Mouse (Mus musculus) limb, embryonic 15.5 days (tissue): ENCODE results near the gene Sdc3. TPM values are rescaled to one million over a fixed set of nuclear protein-coding genes. Genes with fewer than 3 reads are reported as not detected.

Experiments used
- ATAC-seq: fragments of 200-750 bp; cut with Nextera tagmentation; 2 replicates; pipeline ENCODE4 v1.8.0; 2017; ENCODE audit warnings: low read depth, moderate TSS enrichment; ENCODE audit not compliant: insufficient number of reproducible peaks, low FRiP score, low TSS enrichment
- H3K27ac ChIP-seq: fragments of 300-500 bp; sonication (generic); 2 replicates; pipeline ENCODE4 v1.5.1; 2015; ENCODE audit warnings: moderate library complexity, mild to moderate bottlenecking, inconsistent platforms
- H3K27me3 ChIP-seq: fragments of 300-500 bp; sonication (generic); 2 replicates; pipeline ENCODE4 v1.6.1; 2015; ENCODE audit warnings: inconsistent platforms
- H3K36me3 ChIP-seq: fragments of 300-500 bp; sonication (generic); 2 replicates; pipeline ENCODE4 v1.6.1; 2015; ENCODE audit warnings: inconsistent platforms
- H3K4me1 ChIP-seq: fragments of 300-500 bp; sonication (generic); 2 replicates; pipeline ENCODE4 v1.6.1; 2015; ENCODE audit warnings: inconsistent platforms
- H3K4me2 ChIP-seq: fragments of 300-500 bp; sonication (generic); 2 replicates; pipeline ENCODE4 v1.6.1; 2015; ENCODE audit warnings: mild to moderate bottlenecking, inconsistent platforms
- H3K4me3 ChIP-seq: fragments of 300-500 bp; sonication (generic); 2 replicates; pipeline ENCODE4 v1.5.1; 2015; ENCODE audit warnings: mild to moderate bottlenecking, inconsistent platforms
- H3K9ac ChIP-seq: fragments of 300-500 bp; sonication (generic); 2 replicates; pipeline ENCODE4 v1.6.1; 2015; ENCODE audit warnings: inconsistent platforms
- H3K9me3 ChIP-seq: fragments of 300-500 bp; sonication (generic); 2 replicates; pipeline ENCODE4 v1.6.1; 2016; ENCODE audit warnings: inconsistent platforms
- WGBS: fragments of 180-500 bp; shearing (Covaris S2); methylation state at CpG from one replicate; pipeline ENCODE4 v1.1.7; 2015; 5-methylcytosine and 5-hydroxymethylcytosine counted together
- polyA plus RNA-seq: library from polyadenylated mRNA; unstranded; fragments of >200 nt; fragmentation: Nextera tagmentation; extraction: Ambion mirVana; gene quantifications from 2 replicates; pipeline ENCODE4 v1.2.1, GENCODE M21; 2015

Sdc3 gene
- polyA plus RNA-seq, 1 experiment from 2014 or later = 39.4 TPM

DNA sequence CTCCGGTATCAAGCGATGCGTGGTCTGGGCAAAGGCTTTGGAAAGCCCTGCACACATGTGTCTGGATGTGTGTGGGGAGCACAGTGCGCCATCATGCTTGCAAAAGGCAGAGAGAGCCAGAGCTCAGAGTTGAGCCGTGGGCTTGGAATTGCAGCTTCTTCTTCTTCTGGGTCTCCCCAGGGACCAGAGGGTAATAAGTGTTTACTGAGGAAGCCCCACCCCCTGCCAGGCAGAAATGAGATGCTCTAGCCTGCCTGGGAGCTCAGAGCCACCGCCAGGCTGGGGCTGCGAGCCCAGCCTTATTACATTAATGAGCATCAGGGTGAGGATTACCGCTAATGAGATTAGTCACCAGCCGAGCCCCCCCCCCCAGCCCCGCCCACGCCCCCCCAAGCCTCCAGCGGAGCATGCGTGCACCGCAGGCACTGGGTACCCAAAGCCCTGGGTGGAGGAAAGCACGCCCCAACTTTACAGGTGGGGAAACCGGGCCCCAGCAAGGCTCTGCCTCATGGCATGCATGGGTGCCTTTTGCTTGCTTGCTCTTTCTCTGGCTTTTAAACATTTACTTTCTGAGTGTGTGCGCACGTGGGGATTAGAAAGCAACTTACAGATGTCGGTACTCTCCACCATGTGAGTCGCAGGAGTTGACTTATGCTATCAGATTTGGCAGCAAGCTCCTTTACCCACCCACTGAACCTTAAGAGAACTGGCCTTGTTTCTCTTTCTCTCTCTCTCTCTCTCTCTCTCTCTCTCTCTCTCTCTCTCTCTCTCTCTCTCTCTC, 44.1 kb downstream of the Sdc3 start:
- Histone ChIP-seq H3K4me3 (no peak overlapping the region), H3K27ac (peak overlapping the region; percentile 1; the same call in 1 of the 2 replicates), H3K9me3 (no peaks in the 10 kb centered on the region), H3K4me1 (peaks cover 48% of the 10 kb centered on the region), H3K9ac (no peak overlapping the region), H3K27me3 (no peaks in the 10 kb centered on the region), H3K36me3 (no peaks in the 10 kb centered on the region), H3K4me2 (peak overlapping the region; percentile 32)
- no peak for ATAC-seq
- WGBS = 10% methylated on average over 20 of the region's 20 CpGs

DNA sequence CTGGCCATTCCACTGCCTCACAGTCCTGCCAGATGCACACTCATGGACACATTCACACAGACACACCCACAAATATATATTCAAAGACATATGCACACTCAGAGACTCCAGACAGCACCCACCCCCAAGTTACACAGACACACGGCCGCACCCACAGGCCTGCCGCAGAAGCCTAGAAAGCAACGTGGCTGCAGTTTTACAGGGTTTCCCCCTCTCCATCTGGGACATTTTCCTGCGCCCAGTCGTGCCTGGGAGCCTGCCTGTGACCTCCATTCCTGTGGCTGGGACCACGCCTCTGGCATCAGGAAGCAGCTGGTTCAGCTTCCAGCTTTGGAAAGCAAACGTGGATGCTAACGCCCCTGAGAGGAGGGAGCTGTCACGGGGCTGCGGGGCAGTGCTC, 46.2 kb downstream of the Sdc3 start:
- no peak for ATAC-seq
- 13% methylated on average over 11 of the region's 11 CpGs for WGBS
- H3K27ac ChIP-seq = peak overlapping the region; percentile 67
- no peaks in the 10 kb centered on the region for H3K27me3 ChIP-seq
- peak overlapping the region; percentile 25 for H3K4me2 ChIP-seq
- no peaks in the 10 kb centered on the region for H3K9me3 ChIP-seq
- peaks cover 48% of the 10 kb centered on the region for H3K4me1 ChIP-seq
- H3K36me3 ChIP-seq = no peaks in the 10 kb centered on the region
- no peak overlapping the region for H3K9ac ChIP-seq
- H3K4me3 ChIP-seq = no peak overlapping the region

DNA sequence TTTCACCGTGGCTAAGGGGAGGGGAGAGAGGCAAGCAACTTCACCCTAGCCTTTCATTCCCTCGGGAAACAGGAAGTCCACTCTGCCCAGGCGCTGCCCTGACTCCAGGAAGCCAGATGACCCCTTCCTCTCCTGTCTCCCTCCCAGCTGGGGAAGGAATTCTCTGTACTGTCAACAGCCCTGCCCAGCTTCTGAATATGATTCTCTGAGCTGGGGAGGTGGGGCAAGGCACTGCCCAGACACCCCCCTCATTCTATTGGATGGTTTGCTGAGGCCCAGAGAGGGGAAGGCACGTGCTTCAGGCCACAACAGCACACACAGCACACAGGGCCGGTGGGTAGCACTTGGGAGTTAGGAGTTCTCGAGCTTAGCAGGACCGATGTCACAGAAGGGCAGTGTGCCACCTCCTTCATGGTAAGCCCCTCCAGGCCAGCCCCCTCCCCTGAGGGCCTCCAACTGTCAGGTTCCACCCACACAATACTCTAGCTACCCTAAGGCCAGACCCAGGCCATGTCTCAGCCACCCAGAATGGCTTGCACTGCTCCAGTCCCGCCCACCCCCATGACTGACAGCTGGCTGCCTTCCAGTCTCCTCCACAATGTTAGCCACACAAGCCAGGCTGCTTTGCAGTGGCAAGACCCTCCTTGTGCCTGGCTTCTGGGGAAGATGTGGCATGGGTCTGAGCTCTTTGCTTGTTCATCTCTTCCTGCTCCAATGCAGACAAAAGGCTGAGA, 48.9 kb downstream of the Sdc3 start:
- no peak overlapping the region for H3K4me3 ChIP-seq
- peaks cover 40% of the 10 kb centered on the region for H3K4me1 ChIP-seq
- no peak overlapping the region for H3K27ac ChIP-seq
- H3K9ac ChIP-seq = no peak overlapping the region
- H3K9me3 ChIP-seq = no peaks in the 10 kb centered on the region
- ATAC-seq = 0 out of 2 replicates have a peak, but pooled peaks have one; percentile 25
- H3K36me3 ChIP-seq = no peaks in the 10 kb centered on the region
- H3K4me2 ChIP-seq = no peak overlapping the region
- 40% methylated on average over 8 of the region's 8 CpGs for WGBS
- no peaks in the 10 kb centered on the region for H3K27me3 ChIP-seq

DNA sequence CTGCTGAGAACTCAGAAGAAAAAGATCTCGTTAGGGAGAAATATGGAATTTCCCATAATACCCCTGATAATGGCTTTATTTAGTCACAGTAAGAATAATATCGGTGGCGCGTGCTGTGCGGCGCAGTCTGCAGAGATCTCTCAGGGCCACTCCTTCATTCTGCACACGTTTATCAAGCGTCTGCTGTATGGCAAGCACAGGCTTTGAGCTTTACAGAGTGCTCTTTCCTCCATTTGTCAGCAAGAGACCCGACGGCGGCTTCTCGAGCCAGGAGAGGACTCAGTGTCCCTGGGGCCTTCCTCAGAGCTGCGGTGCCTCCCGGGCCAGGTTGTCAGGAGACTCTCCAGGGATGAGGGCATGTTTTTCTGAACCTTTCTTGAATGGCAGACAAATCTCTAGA, 56.5 kb downstream of the Sdc3 start:
- Histone ChIP-seq H3K4me3 (no peak overlapping the region), H3K4me1 (no peaks in the 10 kb centered on the region), H3K27me3 (no peaks in the 10 kb centered on the region), H3K27ac (no peak overlapping the region), H3K9ac (no peak overlapping the region), H3K4me2 (no peak overlapping the region), H3K36me3 (no peaks in the 10 kb centered on the region), H3K9me3 (no peaks in the 10 kb centered on the region)
- no peak for ATAC-seq
- 83% methylated on average over 14 of the region's 14 CpGs for WGBS

DNA sequence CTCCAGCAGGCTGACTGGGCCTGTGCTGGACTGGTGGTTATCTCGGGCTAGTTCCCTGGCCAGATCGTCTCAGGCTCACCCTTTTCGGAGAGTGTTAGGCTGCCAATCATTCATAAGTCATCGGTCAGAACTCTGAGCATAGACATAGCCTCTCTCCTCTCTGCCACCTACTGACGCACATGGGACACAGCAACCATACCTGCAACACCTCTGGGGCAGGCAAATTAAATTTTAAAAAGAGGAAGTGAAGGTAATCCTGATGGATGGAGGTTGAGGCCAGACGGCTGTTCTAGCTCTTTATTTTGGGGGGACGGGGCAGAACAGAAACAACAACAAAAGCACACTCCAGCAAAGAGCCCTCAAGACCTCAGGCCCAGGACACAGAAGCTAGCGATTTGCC, 65.3 kb downstream of the Sdc3 start:
- H3K36me3 ChIP-seq = no peaks in the 10 kb centered on the region
- 62% methylated on average over 8 of the region's 8 CpGs for WGBS
- H3K4me1 ChIP-seq = peaks cover 15% of the 10 kb centered on the region
- no peak overlapping the region for H3K9ac ChIP-seq
- ATAC-seq = 0 out of 2 replicates have a peak, but pooled peaks have one; percentile 17
- H3K9me3 ChIP-seq = no peaks in the 10 kb centered on the region
- no peak overlapping the region for H3K27ac ChIP-seq
- H3K4me2 ChIP-seq = no peak overlapping the region
- peaks cover 19% of the 10 kb centered on the region for H3K27me3 ChIP-seq
- H3K4me3 ChIP-seq = no peak overlapping the region

DNA sequence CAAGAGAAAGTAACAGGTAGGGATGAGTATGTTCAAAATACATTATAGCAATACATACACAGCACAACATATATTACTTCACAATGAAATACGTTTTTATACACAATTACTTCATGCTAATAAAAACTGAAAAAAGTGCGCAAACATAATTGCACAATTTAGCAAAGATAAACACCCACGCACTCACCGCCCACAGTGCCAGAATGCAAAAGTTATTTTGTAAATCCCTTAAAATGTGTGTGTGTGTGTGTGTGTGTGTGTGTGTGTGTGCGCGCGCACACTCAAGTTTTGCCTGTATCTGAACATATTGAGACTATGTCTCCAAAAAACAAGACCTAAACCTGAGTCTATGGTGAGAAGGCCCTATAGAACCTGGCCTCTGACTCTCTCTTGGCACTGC, 66.5 kb downstream of the Sdc3 start:
- Histone ChIP-seq H3K27me3 (peaks cover 21% of the 10 kb centered on the region), H3K4me3 (no peak overlapping the region), H3K27ac (no peak overlapping the region), H3K9me3 (no peaks in the 10 kb centered on the region), H3K4me1 (peaks cover 16% of the 10 kb centered on the region), H3K9ac (no peak overlapping the region), H3K4me2 (no peak overlapping the region), H3K36me3 (no peaks in the 10 kb centered on the region)
- ATAC-seq = no peak
- whole genome bisulfite sequencing = 86% methylated on average over 7 of the region's 7 CpGs

DNA sequence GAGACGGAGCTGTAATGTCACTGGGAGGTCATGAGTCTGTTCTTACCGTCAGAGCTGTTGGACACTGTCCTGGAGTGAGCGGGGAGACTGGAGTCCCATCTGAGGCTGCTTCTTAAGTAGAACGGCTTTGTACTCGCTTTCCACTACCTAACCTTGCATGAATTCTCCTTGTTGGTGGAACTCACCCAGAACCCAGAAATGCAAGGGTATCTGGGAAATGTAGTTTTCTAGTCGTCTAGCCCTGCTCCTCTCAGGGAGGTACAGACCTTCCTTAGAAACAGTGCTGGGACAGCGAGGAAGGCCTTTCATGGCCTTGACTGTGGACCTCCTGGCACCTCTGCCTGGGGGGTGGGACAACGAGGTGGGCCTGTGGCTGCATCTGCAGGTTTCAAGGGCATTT, 67.1 kb downstream of the Sdc3 start:
- 50% methylated on average over 8 of the region's 8 CpGs for WGBS
- H3K9me3 ChIP-seq = no peaks in the 10 kb centered on the region
- no peak overlapping the region for H3K4me2 ChIP-seq
- peaks cover 21% of the 10 kb centered on the region for H3K27me3 ChIP-seq
- no peak overlapping the region for H3K4me3 ChIP-seq
- H3K27ac ChIP-seq = no peak overlapping the region
- H3K36me3 ChIP-seq = no peaks in the 10 kb centered on the region
- peaks cover 18% of the 10 kb centered on the region for H3K4me1 ChIP-seq
- no peak for ATAC-seq
- no peak overlapping the region for H3K9ac ChIP-seq

DNA sequence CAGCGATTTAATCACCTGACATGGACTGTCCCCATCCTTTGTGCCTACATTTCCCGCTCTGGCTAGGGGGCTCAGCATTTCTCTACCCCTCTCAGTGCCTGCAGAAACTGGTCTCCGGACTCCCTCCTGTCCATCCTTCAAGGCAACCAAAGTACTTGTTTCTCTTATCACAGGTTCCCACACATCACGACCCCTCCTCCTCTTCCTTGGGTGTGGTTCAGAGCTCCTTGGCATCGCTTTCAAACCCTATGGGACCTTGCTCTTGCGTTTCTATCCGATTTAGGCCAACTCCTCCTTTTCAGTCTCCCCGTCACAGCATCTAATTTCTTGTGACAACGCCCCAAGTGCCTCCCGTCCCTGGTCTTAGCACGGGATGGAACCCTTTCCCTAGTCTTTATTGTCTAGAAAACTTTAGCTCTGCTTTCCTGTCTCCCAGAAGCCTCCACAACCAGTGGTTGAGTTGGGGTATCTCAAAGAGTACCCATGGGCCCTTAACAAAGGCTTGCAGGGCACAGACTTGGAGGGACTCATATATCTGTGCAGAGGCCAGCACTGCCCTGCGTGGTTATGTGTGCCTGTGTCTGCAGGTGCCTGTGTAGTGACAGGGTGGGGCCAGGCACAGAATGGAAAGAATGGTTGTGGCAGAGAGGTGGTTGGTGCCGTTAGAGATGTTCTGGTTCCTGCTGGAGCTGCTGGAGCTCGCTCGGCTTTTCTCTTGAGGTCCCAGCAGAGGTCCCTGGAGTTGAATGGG, 68.7 kb downstream of the Sdc3 start:
- Histone ChIP-seq H3K36me3 (no peaks in the 10 kb centered on the region), H3K4me1 (peaks cover 32% of the 10 kb centered on the region), H3K9ac (no peak overlapping the region), H3K4me3 (peak overlapping the region; percentile 31), H3K4me2 (peak overlapping the region; percentile 53), H3K27ac (no peak overlapping the region), H3K9me3 (no peaks in the 10 kb centered on the region), H3K27me3 (peaks cover 26% of the 10 kb centered on the region)
- 52% methylated on average over 15 of the region's 15 CpGs for WGBS
- ATAC-seq = no peak

DNA sequence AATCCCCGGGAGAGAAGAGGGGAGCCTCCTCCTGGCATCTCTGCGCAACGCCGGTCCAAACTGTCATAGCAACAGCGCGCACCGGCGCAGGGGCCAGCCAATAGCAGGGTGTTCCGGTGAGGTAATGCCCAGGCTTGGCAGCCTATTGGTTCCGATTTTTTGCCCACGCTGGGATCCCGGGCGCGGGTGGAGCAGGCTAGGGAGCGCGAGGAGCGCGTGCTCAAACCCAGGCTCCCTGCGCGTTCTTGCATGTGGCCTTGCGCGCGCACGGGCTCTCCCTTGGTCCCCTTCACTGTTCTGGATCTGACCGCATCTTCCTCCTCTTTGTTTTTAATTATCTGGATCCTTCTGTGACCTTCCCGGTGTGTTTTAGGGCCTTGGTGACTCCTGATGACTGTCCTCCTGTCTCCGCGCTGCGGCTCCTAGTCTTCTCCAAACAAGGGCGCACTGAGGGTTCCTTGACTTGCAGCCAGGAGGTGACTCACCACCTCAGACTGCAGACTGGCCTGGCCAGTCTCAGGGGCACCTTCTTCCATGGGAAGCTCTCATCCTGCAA, 69.4 kb downstream of the Sdc3 start:
- peak overlapping the region; percentile 31 for H3K4me3 ChIP-seq
- ATAC-seq = peak; percentile 64; the same call in 1 of the 2 replicates
- peak overlapping the region; percentile 53 for H3K4me2 ChIP-seq
- H3K4me1 ChIP-seq = peaks cover 35% of the 10 kb centered on the region
- no peak overlapping the region for H3K9ac ChIP-seq
- peak overlapping the region; percentile 7; the same call in 1 of the 2 replicates for H3K27ac ChIP-seq
- H3K27me3 ChIP-seq = peaks cover 29% of the 10 kb centered on the region
- H3K9me3 ChIP-seq = no peaks in the 10 kb centered on the region
- no peaks in the 10 kb centered on the region for H3K36me3 ChIP-seq
- 2% methylated on average over 30 of the region's 30 CpGs for WGBS

DNA sequence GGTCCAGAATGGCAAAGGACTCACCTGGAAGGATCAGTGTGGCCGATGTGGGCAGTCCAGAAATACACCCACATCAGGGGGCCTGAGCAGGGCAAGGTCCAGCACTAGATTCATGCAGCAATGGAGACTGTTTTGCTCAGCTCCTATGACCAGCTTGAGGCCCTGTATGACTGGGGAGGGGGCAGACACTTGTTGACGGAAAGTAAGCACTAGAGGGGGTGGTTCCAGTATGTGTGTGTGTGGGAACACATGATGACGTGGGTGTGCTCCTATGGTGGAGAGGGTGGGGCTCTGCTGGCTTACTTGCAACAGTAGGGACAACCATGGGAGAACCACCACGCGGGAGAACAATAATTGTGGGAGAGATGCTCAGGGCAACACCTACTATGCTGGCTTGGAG, 70.2 kb downstream of the Sdc3 start:
- Histone ChIP-seq H3K36me3 (no peaks in the 10 kb centered on the region), H3K9me3 (no peaks in the 10 kb centered on the region), H3K27me3 (peaks cover 32% of the 10 kb centered on the region), H3K4me2 (no peak overlapping the region), H3K27ac (0 out of 2 replicates have a peak overlapping the region, but pooled peaks have one; percentile 7), H3K4me3 (no peak overlapping the region), H3K4me1 (peaks cover 35% of the 10 kb centered on the region), H3K9ac (no peak overlapping the region)
- ATAC-seq = no peak
- 69% methylated on average over 5 of the region's 5 CpGs for WGBS

DNA sequence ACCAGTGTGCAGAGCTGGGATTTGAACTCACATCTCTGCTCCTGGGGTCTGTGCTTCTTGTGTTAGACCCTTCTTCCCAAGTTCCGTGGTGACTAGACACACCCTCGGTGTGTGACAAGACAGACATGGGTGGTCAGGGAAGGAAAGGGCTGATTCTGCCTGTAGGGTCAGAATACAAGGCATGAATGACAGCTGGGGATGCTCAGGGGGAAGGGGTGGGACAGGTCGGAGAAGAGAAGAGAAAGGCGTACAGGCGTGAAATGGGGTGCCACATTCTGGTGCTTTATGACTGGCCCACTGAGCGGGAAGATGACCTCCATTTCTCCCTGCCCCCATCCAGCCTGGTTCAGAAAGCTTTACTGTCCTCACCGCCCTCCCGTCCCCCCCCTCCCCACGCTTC, 73.1 kb downstream of the Sdc3 start:
- H3K4me1 ChIP-seq = peaks cover 35% of the 10 kb centered on the region
- no peaks in the 10 kb centered on the region for H3K9me3 ChIP-seq
- H3K4me2 ChIP-seq = no peak overlapping the region
- H3K27me3 ChIP-seq = peaks cover 35% of the 10 kb centered on the region
- H3K9ac ChIP-seq = no peak overlapping the region
- H3K27ac ChIP-seq = no peak overlapping the region
- 35% methylated on average over 9 of the region's 9 CpGs for WGBS
- no peak for ATAC-seq
- no peak overlapping the region for H3K4me3 ChIP-seq
- H3K36me3 ChIP-seq = no peaks in the 10 kb centered on the region
